Comparison of ENCODE assay signal across 9 mouse cellular contexts in genomic region chr1:24100870-24101358, GRCm38 (mm10). TPM values are rescaled to one million over a fixed set of nuclear protein-coding genes. Genes with fewer than 3 reads are reported as not detected.
A peak's percentile ranks its signal among the peaks of the same experiment; 100 is the strongest.
DNase-seq lines count a peak whose midpoint lies in the region; ATAC-seq and TF ChIP-seq lines count a peak whose summit lies in the region.
"Had no signal": no experiment of that assay in that cellular context is flagged by ENCODE, and none has a peak within 500 bp of the region (broad histone marks: within the 10 kb centered on the region; RNA-seq: fewer than 3 reads in every experiment).

No protein-coding gene starts in this region.

- no peaks in the 10 kb centered on the region for H3K36me3 ChIP-seq in hindbrain, embryonic 10.5 days

- 59% methylated on average over 6 of the region's 6 CpGs for WGBS in hindbrain, embryonic 10.5 days

- H3K27ac ChIP-seq in gastrocnemius, adult 2 months, result peak overlapping the region; percentile 86
- H3K27ac ChIP-seq in bone marrow macrophage, adult 2 months (ENCODE audit: insufficient read depth, low read depth, low read length), result no peak overlapping the region
- peak overlapping the region; percentile 96 for H3K27ac ChIP-seq in hindbrain, embryonic 10.5 days

- H3K27me3 ChIP-seq in hindbrain, embryonic 10.5 days (ENCODE audit: insufficient read depth, poor library complexity, severe bottlenecking), result no peaks in the 10 kb centered on the region

- no peak for TF ChIP-seq POLR2A in bone marrow macrophage, adult 2 months (IDR thresholded peaks at IDR 0.05; ENCODE audit: borderline replicate concordance, low read depth, low read length)

- no peak for ATAC-seq in monocyte, adult 5-6 weeks (replicated peaks; ENCODE audit: insufficient number of reproducible peaks, low FRiP score, low TSS enrichment, poor library complexity, severe bottlenecking)

- H3K4me1 ChIP-seq in bone marrow macrophage, adult 2 months (ENCODE audit: control insufficient read depth, insufficient read depth, low read length), result peaks cover 12% of the 10 kb centered on the region
- peaks cover 21% of the 10 kb centered on the region for H3K4me1 ChIP-seq in hindbrain, embryonic 10.5 days (replicated peaks)

- no peak for DNase-seq in gastrocnemius, adult 2 months
- DNase-seq in gastrocnemius, postnatal 36 days, result no peak
- DNase-seq in hindbrain, embryonic 10.5 days (ENCODE audit: low spot score), result no peak
- DNase-seq in lung, postnatal 14 days, result peak; percentile 3
- DNase-seq in thymus, postnatal 25 days, result no peak
- no peak for DNase-seq in left cerebral cortex, postnatal 36 days (ENCODE audit: low spot score in 2 of 2)

- intact Hi-C loops in gastrocnemius, adult 2 months (cut with DNase I), result loop anchor here (5.0 kb wide), 1 partner anchor 179 kb away; the partner anchor contains the start of gene Smap1
- intact Hi-C loops in gastrocnemius, postnatal 36 days (cut with DNase I), result loop anchor here (5.0 kb wide), 1 partner anchor 179 kb away; the partner anchor contains the start of gene Smap1
- intact Hi-C loops in left cerebral cortex, postnatal 36 days (cut with DNase I), result loop anchor here (10.0 kb wide), 1 partner anchor 176 kb away; the partner anchor contains the start of gene Smap1

- H3K9me3 ChIP-seq in hindbrain, embryonic 10.5 days, result no peaks in the 10 kb centered on the region

- peak overlapping the region; percentile 80 for H3K4me3 ChIP-seq in gastrocnemius, adult 2 months
- H3K4me3 ChIP-seq in bone marrow macrophage, adult 2 months (ENCODE audit: insufficient read depth, low read length), result peak overlapping the region; percentile 86
- H3K4me3 ChIP-seq in hindbrain, embryonic 10.5 days, result peak overlapping the region; percentile 88

- TF ChIP-seq CTCF in gastrocnemius, adult 2 months (IDR thresholded peaks at IDR 0.05), result no peak
- TF ChIP-seq CTCF in bone marrow macrophage, adult 2 months (IDR thresholded peaks at IDR 0.05; ENCODE audit: low read depth, low read length), result no peak

RNA-seq across cellular contexts. Expression of gene Fam135a, which starts 0.8 kb away (rescaled TPM):
- total RNA-seq in gastrocnemius, adult 2 months (2021), result 10 to 100 TPM; 18.4 to 19.9 TPM
- total RNA-seq in gastrocnemius, postnatal 36 days (2021), result 10 to 100 TPM; 15.3 to 17.8 TPM
- polyA plus RNA-seq in bone marrow macrophage, adult 2 months (2012; ENCODE audit: insufficient read depth, insufficient read length, missing spikeins), result 4.4 and 5.2 TPM in 2 replicates
- polyA plus RNA-seq in hindbrain, embryonic 10.5 days (2016; fragmentation: Nextera tagmentation; extraction: Ambion mirVana), result 24.5 and 36.0 TPM in 2 replicates
- 4.8 to 8.4 TPM (median 7.1 TPM) in 3 replicates for total RNA-seq in monocyte, adult 5-6 weeks (2017)
- total RNA-seq in left cerebral cortex, postnatal 36 days (2021), result 10 to 100 TPM; 28.8 to 29.9 TPM
- polyA plus RNA-seq: erythroblast, embryonic 14.5 days had no signal
